Mouse (Mus musculus) neural tube, embryonic 15.5 days (tissue): ENCODE results near the gene Riok1. TPM values are rescaled to one million over a fixed set of nuclear protein-coding genes. Genes with fewer than 3 reads are reported as not detected.

Experiments
- ATAC-seq: fragments of 200-750 bp; cut with Nextera tagmentation; 2 replicates; pipeline ENCODE4 v1.8.0; 2017; ENCODE audit warnings: mild to moderate bottlenecking, moderate TSS enrichment, moderate library complexity; ENCODE audit not compliant: low FRiP score
- H3K27ac ChIP-seq: fragments of 300-500 bp; sonication (generic); replicated peaks from 2 replicates; pipeline ENCODE4 v1.5.1; 2015; ENCODE audit warnings: mild to moderate bottlenecking, inconsistent platforms
- H3K27me3 ChIP-seq: fragments of 300-500 bp; sonication (generic); replicated peaks from 2 replicates; pipeline ENCODE4 v1.6.1; 2015; ENCODE audit warnings: inconsistent platforms
- H3K36me3 ChIP-seq: fragments of 300-500 bp; sonication (generic); 2 replicates; pipeline ENCODE4 v1.6.1; 2015; ENCODE audit warnings: inconsistent platforms
- H3K4me1 ChIP-seq: fragments of 300-500 bp; sonication (generic); 2 replicates; pipeline ENCODE4 v1.6.1; 2015; ENCODE audit warnings: inconsistent platforms
- H3K4me2 ChIP-seq: fragments of 300-500 bp; sonication (generic); 2 replicates; pipeline ENCODE4 v1.6.1; 2015; ENCODE audit warnings: inconsistent platforms, mild to moderate bottlenecking, moderate library complexity
- H3K4me3 ChIP-seq: fragments of 300-500 bp; sonication (generic); replicated peaks from 2 replicates; pipeline ENCODE4 v1.5.1; 2015; ENCODE audit warnings: mild to moderate bottlenecking, inconsistent platforms
- H3K9ac ChIP-seq: fragments of 300-500 bp; sonication (generic); replicated peaks from 2 replicates; pipeline ENCODE4 v1.6.1; 2015; ENCODE audit warnings: mild to moderate bottlenecking, inconsistent platforms
- H3K9me3 ChIP-seq: fragments of 300-500 bp; sonication (generic); replicated peaks from 2 replicates; pipeline ENCODE4 v1.6.1; 2016; ENCODE audit warnings: inconsistent platforms
- WGBS: fragments of 180-500 bp; shearing (Covaris S2); methylation state at CpG from one replicate; pipeline ENCODE4 v1.1.7; 2015; ENCODE audit warnings: mixed read lengths; 5-methylcytosine and 5-hydroxymethylcytosine counted together
- polyA plus RNA-seq: library from polyadenylated mRNA; unstranded; fragments of >200 nt; fragmentation: Nextera tagmentation; extraction: Ambion mirVana; gene quantifications from 2 replicates; pipeline ENCODE4 v1.2.1, GENCODE M21; 2015

The Riok1 gene
- polyA plus RNA-seq, 1 experiment from 2014 or later, result 54.4 TPM

DNA sequence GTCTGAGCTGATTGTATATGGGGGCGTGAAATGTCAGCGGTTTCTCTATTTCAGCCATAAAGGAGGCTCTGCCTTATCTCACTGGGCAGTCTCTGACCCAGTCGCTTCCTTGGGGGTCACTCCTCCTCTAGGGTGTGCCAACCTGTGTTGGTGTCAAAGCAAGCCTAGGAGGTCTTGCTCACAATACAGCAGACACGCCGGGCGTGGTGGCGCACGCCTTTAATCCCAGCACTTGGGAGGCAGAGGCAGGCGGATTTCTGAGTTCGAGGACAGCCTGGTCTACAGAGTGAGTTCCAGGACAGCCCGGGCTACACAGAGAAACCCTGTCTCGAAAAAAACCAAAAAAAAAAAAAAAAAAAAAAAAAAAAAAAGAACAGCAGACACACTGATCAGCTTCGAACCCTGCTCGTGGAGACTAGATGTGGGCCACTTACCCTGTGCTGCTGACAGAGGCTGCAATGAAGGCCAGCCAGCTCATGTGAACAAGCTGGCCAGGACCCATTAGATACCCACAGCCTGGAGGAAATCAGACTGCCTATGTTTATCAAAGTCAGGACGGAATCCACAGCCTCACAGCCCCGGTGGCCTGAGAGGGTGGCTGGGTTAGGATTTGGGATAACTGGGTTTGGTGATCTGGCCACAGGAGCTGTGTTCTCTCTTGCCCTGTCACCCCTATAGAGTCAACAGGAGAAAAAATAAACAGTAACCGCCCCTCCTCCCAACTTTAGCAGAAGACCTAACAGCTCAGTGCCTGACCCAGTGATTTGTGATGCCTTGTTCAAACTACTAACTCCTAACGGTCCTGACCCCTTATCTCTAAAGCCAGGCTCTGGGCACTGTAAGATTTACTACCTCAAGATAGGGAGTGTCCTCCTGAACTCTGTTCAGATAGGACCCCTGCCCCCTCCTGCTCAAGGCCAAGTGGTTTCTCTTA, 36.8 kb downstream of the Riok1 start:
- no peak overlapping the region for H3K9ac ChIP-seq
- H3K4me1 ChIP-seq, result no peaks in the 10 kb centered on the region
- WGBS, result 82% methylated on average over 18 of the region's 18 CpGs
- no peak overlapping the region for H3K27ac ChIP-seq
- no peaks in the 10 kb centered on the region for H3K36me3 ChIP-seq
- ATAC-seq, result no peak
- no peaks in the 10 kb centered on the region for H3K27me3 ChIP-seq
- no peak overlapping the region for H3K4me2 ChIP-seq
- H3K4me3 ChIP-seq, result no peak overlapping the region
- no peaks in the 10 kb centered on the region for H3K9me3 ChIP-seq

DNA sequence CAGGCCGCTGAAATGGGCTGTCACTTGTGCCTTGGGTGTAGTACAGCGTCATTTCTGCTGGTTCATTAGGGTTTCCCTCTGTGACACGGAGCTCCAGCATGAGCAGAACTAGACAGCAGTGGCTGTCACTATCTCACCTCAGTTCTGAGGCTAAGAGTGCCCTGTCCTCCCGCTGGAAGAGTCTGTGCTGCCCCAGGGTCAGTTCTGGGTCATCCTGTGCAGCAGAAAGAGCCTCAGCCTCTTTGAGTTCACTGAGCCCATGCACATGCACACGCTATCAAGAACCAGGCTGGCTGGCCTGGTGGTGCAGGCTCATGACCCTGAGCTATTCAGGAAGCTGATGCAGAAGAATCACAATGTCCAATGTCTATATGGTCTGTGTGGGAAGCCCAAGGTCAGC, 37.6 kb downstream of the Riok1 start:
- Histone ChIP-seq H3K27ac (no peak overlapping the region), H3K36me3 (no peaks in the 10 kb centered on the region), H3K4me1 (no peaks in the 10 kb centered on the region), H3K9ac (no peak overlapping the region), H3K4me3 (no peak overlapping the region), H3K9me3 (no peaks in the 10 kb centered on the region), H3K4me2 (no peak overlapping the region), H3K27me3 (no peaks in the 10 kb centered on the region)
- ATAC-seq, result no peak
- WGBS, result 60% methylated on average over 5 of the region's 5 CpGs

DNA sequence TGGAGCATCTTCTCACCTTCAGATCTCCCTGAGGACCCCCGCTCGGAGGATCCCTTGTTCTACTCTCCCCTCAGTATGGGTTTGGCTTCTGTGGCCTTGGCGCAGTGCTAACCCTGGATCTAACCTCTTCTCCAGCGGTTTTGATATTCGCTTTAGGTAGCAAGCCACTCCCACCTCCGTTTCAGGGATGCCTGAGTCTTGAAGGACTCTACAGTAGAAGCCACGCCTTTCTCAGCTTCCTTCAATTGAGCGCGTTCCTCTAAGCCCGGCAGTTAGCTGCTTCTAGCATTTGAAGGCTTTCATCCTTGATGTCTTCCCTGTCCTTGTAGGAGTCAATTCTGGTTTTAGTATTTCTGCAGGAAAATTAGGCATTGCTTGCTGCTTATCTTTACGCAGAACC, 40.3 kb downstream of the Riok1 start:
- no peak for ATAC-seq
- 28% methylated on average over 11 of the region's 11 CpGs for WGBS

DNA sequence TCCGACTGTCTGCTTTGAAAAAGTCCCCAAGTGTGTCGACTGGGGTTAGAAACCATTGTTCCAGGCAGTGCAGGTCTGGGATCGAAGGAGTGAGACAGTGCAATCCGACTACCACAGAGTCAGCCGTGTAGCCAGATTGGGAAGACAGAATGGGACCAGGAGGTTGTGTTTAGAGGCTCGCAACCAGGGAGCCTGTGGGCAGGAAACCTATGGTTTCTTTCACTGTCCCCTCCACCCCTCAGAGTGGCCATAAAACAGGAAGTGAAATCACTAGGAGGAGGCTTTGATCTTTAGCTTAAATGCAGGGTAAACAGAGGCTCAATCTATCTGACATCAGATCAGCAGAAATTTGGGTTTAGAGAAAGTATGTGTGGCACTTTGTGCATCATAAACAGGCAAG, 42.0 kb downstream of the Riok1 start:
- Histone ChIP-seq H3K4me2 (no peak overlapping the region), H3K36me3 (no peaks in the 10 kb centered on the region), H3K27me3 (no peaks in the 10 kb centered on the region), H3K4me1 (no peaks in the 10 kb centered on the region), H3K4me3 (no peak overlapping the region), H3K27ac (no peak overlapping the region), H3K9me3 (no peaks in the 10 kb centered on the region), H3K9ac (no peak overlapping the region)
- WGBS, result 34% methylated on average over 6 of the region's 6 CpGs
- no peak for ATAC-seq

More for the DNA sequence above, 40.3 kb downstream of the Riok1 start:
- no peak overlapping the region for H3K4me3 ChIP-seq
- H3K9me3 ChIP-seq, result no peaks in the 10 kb centered on the region
- H3K9ac ChIP-seq, result no peak overlapping the region
- no peak overlapping the region for H3K4me2 ChIP-seq
- no peaks in the 10 kb centered on the region for H3K27me3 ChIP-seq
- H3K4me1 ChIP-seq, result no peaks in the 10 kb centered on the region
- H3K27ac ChIP-seq, result no peak overlapping the region
- no peaks in the 10 kb centered on the region for H3K36me3 ChIP-seq

DNA sequence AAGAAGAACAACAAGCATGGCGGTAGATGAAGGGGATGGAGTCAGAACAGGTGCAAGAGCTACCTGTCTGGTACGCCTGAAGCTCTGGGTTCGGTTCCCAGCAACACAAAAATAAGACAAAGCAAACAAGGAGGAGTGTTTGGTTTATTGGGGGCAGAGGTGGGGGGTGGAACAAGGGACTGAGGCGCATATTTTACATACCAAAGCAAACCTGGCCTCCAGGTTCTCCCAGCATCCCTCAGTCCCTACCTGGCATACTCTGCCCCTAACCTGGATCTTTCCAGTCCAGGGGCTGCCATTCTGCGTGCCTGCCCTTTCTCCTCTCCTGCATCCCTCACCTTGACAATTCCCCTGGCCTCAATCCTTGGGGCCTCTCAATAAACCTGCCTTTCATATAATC, 42.6 kb downstream of the Riok1 start:
- 85% methylated on average over 5 of the region's 5 CpGs for WGBS
- Histone ChIP-seq H3K27ac (no peak overlapping the region), H3K4me2 (no peak overlapping the region), H3K9ac (no peak overlapping the region), H3K36me3 (no peaks in the 10 kb centered on the region), H3K4me3 (no peak overlapping the region), H3K9me3 (no peaks in the 10 kb centered on the region), H3K27me3 (no peaks in the 10 kb centered on the region), H3K4me1 (no peaks in the 10 kb centered on the region)
- ATAC-seq, result no peak

DNA sequence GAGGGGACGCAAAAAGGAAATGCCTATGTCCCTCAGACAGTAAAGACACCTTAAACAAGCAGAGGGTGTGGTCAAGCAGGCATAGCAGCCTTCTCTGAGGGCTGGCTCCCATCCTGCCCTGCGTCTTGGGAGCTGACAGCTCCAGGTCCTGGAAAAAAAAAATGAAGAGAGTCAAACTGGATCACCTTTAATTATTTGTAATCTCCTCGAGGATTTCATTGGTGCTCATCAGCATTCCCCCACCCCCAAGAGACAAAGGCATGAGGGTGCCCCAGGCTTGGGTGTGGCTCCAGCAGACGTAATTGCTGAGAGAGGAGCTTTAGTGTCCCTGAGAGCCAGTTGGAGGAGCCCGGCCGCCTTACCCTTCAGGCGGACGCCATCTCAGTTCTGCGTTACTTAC, 43.2 kb downstream of the Riok1 start:
- Histone ChIP-seq H3K27ac (no peak overlapping the region), H3K9ac (no peak overlapping the region), H3K4me3 (no peak overlapping the region), H3K27me3 (no peaks in the 10 kb centered on the region), H3K9me3 (no peaks in the 10 kb centered on the region), H3K36me3 (no peaks in the 10 kb centered on the region), H3K4me2 (no peak overlapping the region), H3K4me1 (no peaks in the 10 kb centered on the region)
- 41% methylated on average over 9 of the region's 9 CpGs for WGBS
- ATAC-seq, result no peak

DNA sequence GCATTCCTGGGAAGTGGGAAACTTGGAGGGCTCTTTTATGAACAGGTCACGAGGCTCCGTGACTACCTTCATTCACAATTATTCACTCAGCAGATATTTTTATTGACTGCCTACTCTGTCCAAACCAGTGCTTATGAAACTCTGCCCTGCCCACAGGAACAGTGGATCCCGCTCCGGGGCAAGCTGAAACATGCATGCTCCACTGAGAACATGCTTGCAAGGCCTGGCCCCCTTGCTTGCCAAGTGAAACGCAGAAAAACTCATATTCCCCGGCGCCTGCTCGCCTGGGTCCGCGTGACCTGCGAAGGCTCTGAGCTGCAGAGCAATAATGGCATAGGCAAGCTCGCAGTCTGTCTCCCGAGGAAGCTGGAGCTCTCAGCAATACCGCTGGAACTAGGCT, 43.9 kb downstream of the Riok1 start:
- H3K4me3 ChIP-seq, result no peak overlapping the region
- H3K9ac ChIP-seq, result no peak overlapping the region
- WGBS, result 81% methylated on average over 14 of the region's 14 CpGs
- no peaks in the 10 kb centered on the region for H3K36me3 ChIP-seq
- no peak overlapping the region for H3K4me2 ChIP-seq
- no peaks in the 10 kb centered on the region for H3K27me3 ChIP-seq
- ATAC-seq, result no peak
- H3K9me3 ChIP-seq, result no peaks in the 10 kb centered on the region
- no peaks in the 10 kb centered on the region for H3K4me1 ChIP-seq
- H3K27ac ChIP-seq, result no peak overlapping the region

DNA sequence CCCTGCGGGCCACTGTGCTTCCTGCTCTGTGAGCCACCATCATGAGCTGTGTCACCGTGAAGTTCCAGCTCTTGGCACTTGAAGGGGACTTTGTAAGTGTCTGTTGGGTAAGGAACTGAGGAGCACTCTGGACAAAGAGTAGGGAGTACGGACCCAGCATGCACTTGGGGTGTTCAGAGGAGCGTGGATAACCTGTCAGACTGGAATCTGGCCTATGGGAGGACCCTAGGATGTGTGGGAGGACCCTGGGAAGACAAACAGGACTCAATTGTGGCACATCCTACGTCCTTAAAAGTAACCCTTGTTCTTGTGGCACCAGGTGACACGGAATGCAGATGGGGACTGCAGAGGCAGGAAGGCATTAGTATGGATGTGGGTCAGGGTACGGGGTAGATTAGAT, 44.4 kb downstream of the Riok1 start:
- Histone ChIP-seq H3K9me3 (no peaks in the 10 kb centered on the region), H3K4me3 (no peak overlapping the region), H3K27me3 (no peaks in the 10 kb centered on the region), H3K36me3 (no peaks in the 10 kb centered on the region), H3K4me1 (no peaks in the 10 kb centered on the region), H3K27ac (no peak overlapping the region), H3K9ac (no peak overlapping the region), H3K4me2 (no peak overlapping the region)
- no peak for ATAC-seq
- 84% methylated on average over 7 of the region's 7 CpGs for WGBS

DNA sequence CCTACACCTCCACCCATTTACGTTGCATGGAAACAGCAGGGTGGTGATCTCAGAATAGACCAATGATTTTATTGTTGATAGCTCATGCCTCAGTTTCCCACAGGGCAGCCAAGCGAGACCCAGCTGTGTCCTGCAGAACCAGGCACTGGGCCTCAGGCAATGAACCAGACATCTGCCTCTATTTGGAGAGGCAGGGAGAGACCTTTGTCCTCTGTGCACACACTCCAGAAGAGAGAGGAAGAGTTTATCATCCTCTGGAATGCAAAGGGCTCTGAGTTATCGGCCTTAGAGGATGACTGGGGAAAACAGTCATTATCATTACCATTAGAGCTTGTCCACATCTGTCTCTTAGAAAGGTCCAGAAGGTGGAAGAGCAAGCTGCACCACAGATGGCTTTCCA, 49.9 kb downstream of the Riok1 start:
- no peak for ATAC-seq
- Histone ChIP-seq H3K4me1 (no peaks in the 10 kb centered on the region), H3K36me3 (no peaks in the 10 kb centered on the region), H3K9ac (no peak overlapping the region), H3K9me3 (no peaks in the 10 kb centered on the region), H3K4me3 (no peak overlapping the region), H3K4me2 (no peak overlapping the region), H3K27ac (no peak overlapping the region), H3K27me3 (no peaks in the 10 kb centered on the region)
- WGBS, result 70% methylated on average over 3 of the region's 3 CpGs

DNA sequence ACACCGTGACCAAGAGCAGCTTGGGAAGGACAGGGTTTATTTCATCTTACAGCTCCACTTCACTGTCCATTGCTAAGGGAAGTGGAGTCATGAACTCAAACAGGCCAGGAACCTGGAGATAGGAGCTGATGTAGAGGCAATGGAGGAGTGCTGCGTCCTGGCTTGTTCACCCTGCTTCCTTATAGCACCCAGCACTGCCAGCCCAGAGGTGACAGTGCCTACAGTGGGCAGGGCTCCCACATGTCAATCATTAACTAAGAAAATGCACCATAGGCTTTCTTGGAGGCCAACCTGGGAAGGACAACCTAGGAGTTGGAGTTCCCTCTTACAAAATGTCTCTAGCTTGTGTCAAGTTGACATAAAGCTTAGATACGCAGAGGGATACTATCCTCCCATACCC, 51.2 kb downstream of the Riok1 start:
- Histone ChIP-seq H3K27me3 (no peaks in the 10 kb centered on the region), H3K27ac (no peak overlapping the region), H3K36me3 (no peaks in the 10 kb centered on the region), H3K4me1 (no peaks in the 10 kb centered on the region), H3K4me2 (no peak overlapping the region), H3K9me3 (no peaks in the 10 kb centered on the region), H3K9ac (no peak overlapping the region), H3K4me3 (no peak overlapping the region)
- ATAC-seq, result no peak
- 80% methylated on average over 3 of the region's 3 CpGs for WGBS

DNA sequence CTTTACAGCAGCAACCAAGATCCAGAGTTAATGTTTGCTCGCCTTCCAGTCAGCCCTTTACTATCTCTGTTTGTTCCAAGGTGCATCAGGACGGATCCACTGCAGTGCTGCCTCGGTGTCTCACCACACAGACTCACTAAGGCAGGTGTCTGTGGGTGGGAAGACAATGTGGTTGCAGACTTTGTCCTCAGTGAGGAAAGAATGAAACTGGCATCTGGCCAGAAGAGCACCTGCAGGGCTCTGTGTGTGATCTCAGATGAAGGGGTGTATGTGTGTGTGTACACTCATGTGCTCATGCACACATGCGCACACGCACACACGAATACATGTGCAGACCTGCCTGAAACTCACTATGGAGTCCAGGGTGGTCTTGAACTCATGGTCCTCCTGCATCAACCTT, 52.7 kb downstream of the Riok1 start:
- H3K4me3 ChIP-seq, result no peak overlapping the region
- H3K9me3 ChIP-seq, result no peaks in the 10 kb centered on the region
- ATAC-seq, result no peak
- WGBS, result 86% methylated on average over 6 of the region's 6 CpGs
- no peaks in the 10 kb centered on the region for H3K4me1 ChIP-seq
- no peak overlapping the region for H3K9ac ChIP-seq
- no peaks in the 10 kb centered on the region for H3K36me3 ChIP-seq
- no peak overlapping the region for H3K4me2 ChIP-seq
- H3K27ac ChIP-seq, result no peak overlapping the region
- H3K27me3 ChIP-seq, result no peaks in the 10 kb centered on the region

DNA sequence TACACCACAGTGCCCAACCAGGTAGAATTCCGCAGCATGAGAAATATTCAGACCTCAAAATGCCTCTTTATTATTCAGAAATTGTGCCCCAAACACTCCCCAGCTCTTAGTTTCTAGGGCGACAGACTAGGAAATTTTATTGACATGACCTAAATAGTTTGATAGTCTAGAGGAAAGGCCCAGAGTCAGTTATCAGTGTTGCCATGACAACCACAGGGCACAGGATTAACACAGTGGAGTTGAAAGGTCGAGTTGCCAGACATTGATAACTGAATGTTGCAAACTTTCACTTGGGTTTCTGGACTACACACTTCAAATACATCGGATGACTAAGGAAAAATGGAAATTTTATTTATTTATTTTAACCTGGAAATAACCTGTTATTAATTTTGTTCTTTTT, 53.1 kb downstream of the Riok1 start:
- no peaks in the 10 kb centered on the region for H3K9me3 ChIP-seq
- no peaks in the 10 kb centered on the region for H3K36me3 ChIP-seq
- H3K4me1 ChIP-seq, result no peaks in the 10 kb centered on the region
- no peak overlapping the region for H3K27ac ChIP-seq
- ATAC-seq, result no peak
- no peaks in the 10 kb centered on the region for H3K27me3 ChIP-seq
- H3K9ac ChIP-seq, result no peak overlapping the region
- no peak overlapping the region for H3K4me2 ChIP-seq
- H3K4me3 ChIP-seq, result no peak overlapping the region
- WGBS, result 63% methylated on average over 4 of the region's 4 CpGs
